ENCODE assay signal across 23 mouse cellular contexts in genomic region chr3:145715923-145716322, GRCm38 (mm10).
"Had no signal": no experiment of that assay in that cellular context is flagged by ENCODE, and none has a peak within 500 bp of the region (broad histone marks: within the 10 kb centered on the region; RNA-seq: fewer than 3 reads in every experiment).

No protein-coding gene starts in this region.

- H3K9ac ChIP-seq: heart, embryonic 13.5 days; heart, embryonic 15.5 days; hindbrain, embryonic 13.5 days; limb, embryonic 13.5 days; limb, embryonic 15.5 days; liver, embryonic 12.5 days; liver, embryonic 14.5 days had no signal

- H3K27me3 ChIP-seq: heart, embryonic 13.5 days; heart, embryonic 15.5 days; hindbrain, embryonic 13.5 days; limb, embryonic 13.5 days; limb, embryonic 15.5 days had no signal

- H3K27ac ChIP-seq: gastrocnemius, adult 2 months; heart, adult 2 months; heart, embryonic 13.5 days; heart, embryonic 15.5 days; hindbrain, embryonic 13.5 days; layer of hippocampus, adult 2 months; left cerebral cortex, adult 2 months; limb, embryonic 13.5 days; limb, embryonic 15.5 days; liver, embryonic 12.5 days; liver, embryonic 14.5 days had no signal

- H3K4me2 ChIP-seq: heart, embryonic 11.5 days; heart, embryonic 13.5 days; heart, embryonic 15.5 days; hindbrain, embryonic 13.5 days; limb, embryonic 13.5 days; limb, embryonic 15.5 days; liver, embryonic 12.5 days had no signal

- H3K4me1 ChIP-seq: heart, embryonic 13.5 days; heart, embryonic 15.5 days; hindbrain, embryonic 13.5 days; limb, embryonic 13.5 days; limb, embryonic 15.5 days had no signal

- ATAC-seq: hindbrain, embryonic 16.5 days; inflammation-experienced regulatory T-cells, adult 6 months had no signal

- H3K36me3 ChIP-seq: heart, embryonic 13.5 days; heart, embryonic 15.5 days; hindbrain, embryonic 13.5 days; limb, embryonic 13.5 days; limb, embryonic 15.5 days; liver, embryonic 12.5 days had no signal

- H3K4me3 ChIP-seq: gastrocnemius, adult 2 months; heart, adult 2 months; heart, embryonic 13.5 days; heart, embryonic 15.5 days; hindbrain, embryonic 13.5 days; layer of hippocampus, adult 2 months; left cerebral cortex, adult 2 months; limb, embryonic 13.5 days; limb, embryonic 15.5 days; liver, embryonic 12.5 days had no signal

- DNase-seq: gastrocnemius, adult 2 months; gastrocnemius, postnatal 10 days; gastrocnemius, postnatal 25 days; heart, adult 2 months; heart, postnatal 14 days; heart, postnatal 36 days; kidney, adult 18-20 months; kidney, adult 8-10 months; kidney, postnatal 10 days; kidney, postnatal 25 days; kidney, postnatal 4 days had no signal

- H3K9me3 ChIP-seq: heart, embryonic 13.5 days; heart, embryonic 15.5 days; hindbrain, embryonic 13.5 days; limb, embryonic 13.5 days; limb, embryonic 15.5 days; liver, embryonic 12.5 days had no signal
